Mouse (Mus musculus) megakaryocyte, embryonic 14.5 days (primary cell): ENCODE results near the gene Klc4. TPM values are rescaled to one million over a fixed set of nuclear protein-coding genes. Genes with fewer than 3 reads are reported as not detected.

Experiments
- H3K27me3 ChIP-seq: replicated peaks from 2 replicates; pipeline ENCODE3; 2012; ENCODE audit warnings: inconsistent platforms
- H3K36me3 ChIP-seq: replicated peaks from 2 replicates; pipeline ENCODE3; 2012; ENCODE audit warnings: low read length, inconsistent platforms, mixed read lengths
- H3K4me1 ChIP-seq: 2 replicates; pipeline ENCODE4 v1.6.1; 2012; ENCODE audit warnings: inconsistent platforms
- H3K4me3 ChIP-seq: replicated peaks from 2 replicates; pipeline ENCODE3; 2012; ENCODE audit warnings: moderate library complexity, mild to moderate bottlenecking, inconsistent platforms
- H3K9me3 ChIP-seq: 2 replicates; pipeline ENCODE4 v1.6.1; 2012; ENCODE audit warnings: inconsistent platforms
- FLI1 ChIP-seq: IDR thresholded peaks from 2 replicates; pipeline ENCODE4 v1.6.1; 2012; ENCODE audit warnings: low read length, inconsistent platforms, mixed read lengths
- GATA1 ChIP-seq: IDR thresholded peaks from 3 replicates; pipeline ENCODE4 v1.6.1; 2012; ENCODE audit warnings: mixed read lengths, low read length, inconsistent platforms, borderline replicate concordance
- polyA plus RNA-seq: library from polyadenylated mRNA; stranded (reverse); fragments of >175 nt; gene quantifications from 2 replicates; pipeline ENCODE4 v1.2.3, GENCODE M21; 2012; ENCODE audit warnings: low replicate concordance; ENCODE audit not compliant: insufficient read depth

Gene Klc4
- polyA plus RNA-seq, 1 experiment = 42.0 TPM

DNA sequence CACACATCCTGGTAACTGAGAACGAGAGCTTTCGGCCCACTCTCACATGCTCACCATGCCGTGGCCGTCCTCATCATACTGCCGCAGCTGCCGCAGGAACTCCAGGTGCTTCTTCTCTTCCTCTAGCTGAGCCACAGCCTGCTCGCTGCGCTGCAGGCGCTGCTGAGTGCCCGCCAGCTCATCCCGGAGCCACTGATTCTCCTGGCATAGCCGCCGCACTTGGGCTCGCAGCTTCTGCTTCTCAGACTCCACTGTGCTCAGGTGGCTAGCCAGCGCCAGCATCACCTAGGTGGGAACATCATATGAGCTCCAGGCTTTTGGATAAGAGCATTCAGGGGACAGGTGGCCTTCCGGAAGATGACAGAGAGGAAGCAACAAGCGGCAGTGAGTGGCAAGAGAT, 3.8 kb downstream of the Klc4 start:
- peaks cover 62% of the 10 kb centered on the region for H3K36me3 ChIP-seq

DNA sequence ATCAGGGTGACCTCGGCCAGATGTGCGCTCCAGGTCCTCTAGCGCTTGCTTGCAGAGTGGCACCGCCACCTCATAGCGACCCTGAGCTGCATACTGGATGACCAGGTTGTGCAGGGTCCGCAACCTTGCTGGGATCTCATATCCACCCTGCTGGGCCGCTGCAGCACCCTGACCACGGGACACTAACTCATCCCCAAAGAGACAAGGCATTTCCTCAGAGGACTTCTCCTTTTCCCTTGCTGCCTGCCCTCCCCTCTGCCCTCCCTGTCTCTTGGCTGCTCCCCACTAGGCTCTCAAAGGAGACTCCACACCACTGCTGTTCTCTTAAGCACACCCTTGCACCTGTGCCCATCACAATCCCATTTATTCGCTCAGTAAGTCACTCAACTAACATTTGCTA, 5.9 kb downstream of the Klc4 start:
- Histone ChIP-seq H3K4me3 (peak overlapping the region; percentile 84), H3K36me3 (peaks cover 81% of the 10 kb centered on the region), H3K27me3 (no peaks in the 10 kb centered on the region), H3K4me1 (peaks cover 75% of the 10 kb centered on the region), H3K9me3 (no peaks in the 10 kb centered on the region)
- TF ChIP-seq GATA1 = no peak
- no peak for TF ChIP-seq FLI1

More for the DNA sequence above, 3.8 kb downstream of the Klc4 start:
- H3K27me3 ChIP-seq = no peaks in the 10 kb centered on the region
- H3K9me3 ChIP-seq = no peaks in the 10 kb centered on the region
- TF ChIP-seq GATA1 = no peak
- TF ChIP-seq FLI1 = no peak
- peaks cover 66% of the 10 kb centered on the region for H3K4me1 ChIP-seq
- no peak overlapping the region for H3K4me3 ChIP-seq

DNA sequence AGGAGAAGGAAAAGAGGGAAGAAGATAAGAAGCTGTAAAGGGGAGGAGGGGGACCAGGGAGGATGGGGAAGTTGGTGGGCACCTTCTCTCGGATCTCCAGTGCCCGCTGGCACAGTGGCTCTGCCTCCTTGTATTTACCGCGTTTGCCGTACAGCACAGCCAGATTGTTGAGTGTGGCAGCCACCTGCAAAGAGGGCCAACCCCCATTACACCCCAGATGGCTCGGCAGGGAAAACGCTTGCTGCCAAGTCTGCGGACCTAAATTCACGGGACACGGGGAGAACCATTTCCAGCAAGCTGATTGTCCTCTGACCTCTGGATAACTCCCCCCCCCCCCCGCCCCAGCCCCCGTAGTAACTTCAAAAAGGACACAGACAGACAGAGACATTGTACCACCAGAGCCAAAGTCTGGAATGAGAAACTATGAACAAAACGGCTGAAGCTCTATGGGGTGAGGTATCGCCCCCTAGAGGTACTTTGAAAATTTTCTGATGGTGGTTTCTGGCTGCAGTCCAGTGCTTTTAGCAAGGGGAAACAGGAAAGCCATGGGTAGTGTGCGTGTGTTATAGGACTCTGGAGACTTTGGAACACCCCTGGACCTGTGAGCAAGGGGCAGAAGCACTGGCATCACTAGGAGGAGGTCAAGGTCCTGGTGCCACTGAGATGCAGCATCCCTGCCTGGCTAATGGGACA, 8.8 kb downstream of the Klc4 start:
- H3K4me3 ChIP-seq = peak overlapping the region; percentile 77
- H3K4me1 ChIP-seq = peaks cover 84% of the 10 kb centered on the region
- TF ChIP-seq GATA1 (no peak), FLI1 (no peak)
- peaks cover 4% of the 10 kb centered on the region; the same call in 1 of the 2 replicates for H3K9me3 ChIP-seq
- peaks cover 84% of the 10 kb centered on the region for H3K36me3 ChIP-seq
- H3K27me3 ChIP-seq = peaks cover 1% of the 10 kb centered on the region

DNA sequence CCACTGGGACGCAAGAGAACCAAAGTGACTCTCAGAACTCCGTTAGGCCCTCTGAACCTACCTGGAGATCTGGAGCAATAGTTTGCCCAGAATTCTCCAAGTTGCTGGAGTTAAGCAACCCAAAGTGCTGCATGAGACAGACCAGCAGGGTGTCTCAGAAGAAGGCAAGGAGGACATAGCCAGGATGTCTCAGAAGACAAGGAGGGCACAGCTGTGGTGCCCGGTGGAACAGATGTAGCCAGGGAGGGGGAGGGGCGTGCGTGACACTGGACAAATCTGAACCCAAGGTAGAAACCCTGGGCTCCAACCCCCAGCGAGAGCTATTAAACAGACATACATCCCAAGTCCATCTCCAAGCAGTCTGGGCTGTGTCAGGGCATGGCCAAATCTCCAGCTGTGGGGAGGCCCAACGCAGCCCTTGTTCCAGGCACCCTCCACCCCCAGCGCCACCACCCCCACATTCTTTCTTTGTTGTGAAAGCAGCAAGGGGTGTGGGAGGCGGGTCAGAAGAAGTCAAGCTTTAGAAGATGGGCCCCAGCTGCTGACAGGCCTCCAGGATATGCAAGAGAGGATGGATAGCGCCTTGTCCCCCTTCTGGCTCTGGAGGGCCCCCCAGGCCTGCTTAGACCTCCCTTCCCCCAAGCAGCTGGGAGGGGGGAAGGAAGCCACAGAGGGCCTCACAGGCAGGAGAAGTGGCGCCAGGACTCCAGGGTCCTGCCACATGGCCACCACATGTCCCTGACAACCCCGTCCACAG, 16.0 kb downstream of the Klc4 start:
- TF ChIP-seq GATA1 (no peak), FLI1 (no peak)
- H3K4me1 ChIP-seq = peaks cover 82% of the 10 kb centered on the region
- peak overlapping the region; percentile 94 for H3K4me3 ChIP-seq
- H3K36me3 ChIP-seq = peaks cover 52% of the 10 kb centered on the region
- H3K9me3 ChIP-seq = peaks cover 4% of the 10 kb centered on the region; the same call in 1 of the 2 replicates
- peaks cover 43% of the 10 kb centered on the region for H3K27me3 ChIP-seq

DNA sequence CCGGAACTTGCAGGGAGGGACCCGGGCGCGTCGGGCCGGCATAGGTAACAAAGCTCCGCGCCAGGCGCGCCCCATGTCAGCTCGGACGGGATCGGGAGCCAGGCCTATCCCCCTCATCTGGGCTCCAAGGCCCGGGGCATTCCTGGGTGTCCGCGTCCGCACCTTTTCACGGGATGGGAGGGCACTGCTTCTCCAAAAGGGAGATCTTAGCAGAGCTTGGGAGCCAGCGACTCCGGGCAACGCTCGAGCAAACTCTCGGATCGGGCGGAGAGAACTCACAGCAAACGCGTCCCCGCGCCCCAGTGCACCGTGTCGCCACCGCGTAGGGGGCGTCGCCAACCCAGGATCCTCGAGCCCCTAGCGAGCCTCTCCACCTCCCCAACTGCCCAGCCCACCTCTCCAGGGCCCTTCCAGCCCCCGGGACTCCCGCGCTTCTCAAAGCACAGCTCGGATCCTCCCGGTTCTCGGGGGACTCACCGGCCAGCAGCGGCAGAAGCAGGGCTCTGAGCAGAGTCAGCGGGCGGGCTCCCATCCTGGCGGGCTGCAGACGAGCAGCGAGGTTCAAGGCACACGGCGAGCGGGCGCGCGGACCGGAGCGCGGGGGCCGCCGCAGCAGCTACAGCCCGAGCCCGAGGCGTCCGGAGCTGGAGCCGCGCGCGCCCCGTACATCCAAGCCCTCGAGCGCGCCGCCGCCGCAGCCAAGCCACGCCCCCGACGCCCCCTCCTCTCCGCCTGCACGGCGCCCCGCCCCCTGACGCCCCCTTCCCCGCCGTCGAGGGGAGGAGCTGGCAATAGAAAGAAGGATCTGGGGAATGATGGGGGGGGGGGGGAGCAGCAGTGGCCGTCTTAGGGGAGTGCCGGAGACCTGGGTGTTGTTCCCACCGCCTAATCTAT, 16.8 kb downstream of the Klc4 start, which contains the start of gene Ptk7:
Gene Ptk7, minus strand, starts transcription at position 714 of the 894 bp plus-strand sequence.
- Histone ChIP-seq H3K4me3 (peak within 1 kb of the TSS; percentile 94), H3K4me1 (peaks cover 81% of the 10 kb centered on the region), H3K9me3 (peaks cover 4% of the 10 kb centered on the region; the same call in 1 of the 2 replicates), H3K36me3 (peaks cover 46% of the 10 kb centered on the region), H3K27me3 (peaks cover 45% of the 10 kb centered on the region)
- TF ChIP-seq GATA1 (no peak), FLI1 (no peak)

DNA sequence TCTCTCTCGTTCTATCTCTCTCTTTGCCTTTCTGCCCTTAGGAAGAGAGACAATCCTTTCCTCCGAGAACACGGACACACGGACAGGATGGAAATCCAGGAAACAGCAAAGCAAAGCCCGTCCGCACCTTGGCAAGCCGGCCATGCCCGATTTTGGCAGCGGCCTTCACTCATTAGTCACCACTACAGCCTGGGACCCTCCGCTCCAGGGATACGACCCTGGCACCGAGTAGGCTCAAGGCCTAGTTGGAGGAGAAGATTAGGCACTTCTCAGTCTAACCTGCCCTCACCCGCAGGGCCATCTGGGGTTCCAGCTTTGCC, 17.4 kb downstream of the Klc4 start:
- Histone ChIP-seq H3K9me3 (peaks cover 4% of the 10 kb centered on the region; the same call in 1 of the 2 replicates), H3K27me3 (peaks cover 45% of the 10 kb centered on the region), H3K4me1 (peaks cover 81% of the 10 kb centered on the region), H3K4me3 (peak overlapping the region; percentile 94), H3K36me3 (peaks cover 40% of the 10 kb centered on the region)
- no peak for TF ChIP-seq FLI1
- TF ChIP-seq GATA1 = no peak

DNA sequence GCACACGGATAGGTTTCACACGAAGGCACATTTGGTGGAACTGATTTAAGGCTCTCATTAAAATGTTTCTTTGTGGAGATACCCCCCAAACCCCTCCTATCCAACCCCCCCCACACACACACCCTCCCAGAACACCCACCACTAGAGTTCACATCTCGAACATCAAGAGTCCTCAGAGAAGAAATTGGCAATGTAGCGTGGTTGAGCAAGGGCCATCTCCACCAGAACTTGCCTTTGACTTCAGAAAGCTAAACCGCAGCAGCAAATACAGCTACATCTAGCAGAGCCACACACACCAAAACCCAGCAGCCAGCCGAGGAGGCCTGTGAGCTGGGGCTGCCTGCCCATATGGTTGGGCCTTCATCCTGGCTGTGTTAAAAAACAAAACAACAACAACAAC, 18.4 kb downstream of the Klc4 start:
- TF ChIP-seq FLI1 = no peak
- no peak for TF ChIP-seq GATA1
- Histone ChIP-seq H3K36me3 (peaks cover 29% of the 10 kb centered on the region), H3K27me3 (peaks cover 44% of the 10 kb centered on the region), H3K4me1 (peaks cover 81% of the 10 kb centered on the region), H3K9me3 (no peaks in the 10 kb centered on the region), H3K4me3 (no peak overlapping the region)

DNA sequence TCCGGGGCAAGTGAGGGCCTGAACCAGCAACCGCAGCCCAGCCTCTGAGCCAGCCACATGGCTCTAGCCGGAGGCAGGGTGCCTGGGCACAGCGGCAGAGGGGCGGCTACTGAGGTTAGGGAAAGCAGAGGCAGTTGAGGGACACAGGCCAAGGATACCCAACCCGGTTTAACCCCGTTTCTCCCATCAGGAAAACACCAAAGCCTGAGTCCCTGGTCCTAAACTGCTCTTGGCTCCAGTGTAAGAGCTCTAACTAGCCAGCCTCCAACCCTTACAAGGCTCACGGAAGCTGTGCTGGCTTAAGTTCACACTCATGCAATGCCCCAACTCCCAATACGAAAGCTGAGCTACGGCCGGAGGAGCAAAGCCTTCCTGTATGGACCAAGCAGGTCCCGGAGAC, 21.2 kb downstream of the Klc4 start:
- Histone ChIP-seq H3K36me3 (peaks cover 6% of the 10 kb centered on the region), H3K27me3 (peaks cover 42% of the 10 kb centered on the region), H3K4me1 (peaks cover 77% of the 10 kb centered on the region), H3K9me3 (no peaks in the 10 kb centered on the region), H3K4me3 (peak overlapping the region; percentile 86)
- TF ChIP-seq FLI1 (no peak), GATA1 (no peak)

DNA sequence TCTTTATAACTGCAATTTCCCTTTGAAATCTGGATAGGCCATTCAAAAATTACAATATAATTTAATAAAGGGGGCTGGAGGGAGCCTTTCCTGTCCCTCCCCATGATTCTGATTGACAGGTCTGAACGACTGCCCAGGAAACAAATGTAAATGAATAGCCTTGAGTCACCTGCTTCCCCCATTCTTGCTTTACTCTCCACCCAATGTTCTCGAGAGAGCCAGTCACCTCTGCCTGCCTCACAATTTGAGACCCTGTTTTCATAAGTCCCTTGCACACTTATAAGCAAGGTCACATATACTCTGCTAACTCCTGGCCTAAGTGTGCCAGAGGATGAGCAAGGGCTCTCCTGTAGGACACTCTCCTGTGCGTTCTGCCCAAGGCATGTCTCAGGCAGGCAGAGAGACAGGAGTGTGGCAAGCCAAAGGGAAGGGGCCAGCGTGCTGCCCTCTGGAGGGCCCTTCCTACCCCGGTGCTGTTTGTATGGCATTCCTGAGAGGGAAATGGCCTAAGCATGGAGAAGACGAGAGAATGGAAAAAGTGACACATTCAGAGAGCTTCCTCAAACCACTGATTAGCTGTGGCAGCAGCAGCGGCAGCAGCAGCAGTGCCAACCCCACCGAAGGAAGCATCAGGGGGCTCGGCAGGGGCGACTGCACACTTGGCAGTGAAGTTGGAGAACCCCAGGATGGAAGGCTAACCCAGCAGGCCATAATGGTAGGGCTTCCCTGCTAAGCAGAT, 21.8 kb downstream of the Klc4 start:
- H3K4me1 ChIP-seq = peaks cover 72% of the 10 kb centered on the region
- H3K9me3 ChIP-seq = no peaks in the 10 kb centered on the region
- peaks cover 38% of the 10 kb centered on the region for H3K27me3 ChIP-seq
- TF ChIP-seq GATA1 = no peak
- TF ChIP-seq FLI1 = no peak
- peaks cover 6% of the 10 kb centered on the region for H3K36me3 ChIP-seq
- H3K4me3 ChIP-seq = peak overlapping the region; percentile 86
